Mouse (Mus musculus) embryonic fibroblast, embryonic 13.5 days (primary cell): ENCODE results near the gene Vash2. TPM values are rescaled to one million over a fixed set of nuclear protein-coding genes. Genes with fewer than 3 reads are reported as not detected.
A peak's percentile ranks its signal among the peaks of the same experiment; 100 is the strongest.

Source experiments
- H3K27ac ChIP-seq: 2 replicates; pipeline ENCODE4 v1.5.1; 2012; ENCODE audit warnings: low read length, control low read depth, inconsistent platforms; ENCODE audit not compliant: insufficient read depth
- H3K4me1 ChIP-seq: 2 replicates; pipeline ENCODE4 v1.6.1; 2011; ENCODE audit warnings: low read length; ENCODE audit not compliant: control insufficient read depth, insufficient read depth
- H3K4me3 ChIP-seq: 2 replicates; pipeline ENCODE4 v1.5.1; 2011; ENCODE audit warnings: mild to moderate bottlenecking, control low read depth, low read length; ENCODE audit not compliant: insufficient read depth
- CTCF ChIP-seq: IDR thresholded peaks from 2 replicates; pipeline ENCODE4 v1.5.1; 2011; ENCODE audit warnings: mild to moderate bottlenecking, control low read depth, low read length, moderate library complexity, borderline replicate concordance; ENCODE audit not compliant: insufficient read depth
- POLR2A ChIP-seq: IDR thresholded peaks from 2 replicates; pipeline ENCODE4 v1.6.1; 2011; ENCODE audit warnings: low read depth, mild to moderate bottlenecking, control low read depth, low read length, moderate library complexity
- polyA plus RNA-seq: library from polyadenylated mRNA; stranded (reverse); fragments of >200 nt; gene quantifications from 2 replicates; pipeline ENCODE4 v1.2.4, GENCODE M21; 2011; ENCODE audit warnings: low read depth; ENCODE audit not compliant: missing spikeins, insufficient read length

Gene Vash2
- polyA plus RNA-seq, 1 experiment: 18.1 TPM

- Histone ChIP-seq H3K27ac (peak overlapping the region; percentile 68), H3K4me1 (peaks cover 17% of the 10 kb centered on the region), H3K4me3 (no peak overlapping the region)
- TF ChIP-seq POLR2A (no peak), CTCF (no peak)
Observed at GRCm38 (mm10) chr1:190901082-190901481, 78.0 kb downstream of the Vash2 start.

DNA sequence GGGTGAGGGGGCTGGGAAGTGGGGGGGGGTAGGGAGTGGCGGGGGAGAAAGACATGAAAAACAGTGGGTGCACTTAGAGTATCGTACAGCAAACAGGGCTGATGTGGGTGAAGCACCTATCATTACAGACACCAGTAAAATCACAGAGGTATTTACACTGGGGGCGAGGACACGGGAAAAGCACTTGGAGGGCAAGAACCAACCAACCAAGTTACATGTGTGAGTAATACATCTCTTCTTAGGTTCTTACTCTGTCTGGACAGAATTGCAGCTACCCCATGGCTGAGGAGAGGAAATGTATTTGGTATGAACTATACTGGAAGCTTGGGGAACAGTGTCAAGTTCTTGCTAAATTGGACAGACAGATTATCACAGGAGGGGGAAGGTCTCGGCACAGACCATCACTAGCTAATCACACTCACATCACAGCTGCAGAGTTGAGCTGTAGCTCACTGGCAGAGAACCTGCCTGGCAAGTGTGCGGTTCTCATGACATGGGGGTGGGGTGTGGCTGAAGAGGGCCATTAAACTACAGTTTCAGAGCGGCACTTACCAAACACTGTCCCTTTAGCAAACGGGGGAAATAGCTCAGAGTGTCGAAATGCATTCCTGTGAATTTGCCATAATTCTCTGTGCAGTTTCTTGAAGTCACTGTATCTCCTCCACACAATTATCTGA lies 80.1 kb downstream of the Vash2 start:
- Histone ChIP-seq H3K4me1 (peaks cover 17% of the 10 kb centered on the region), H3K27ac (peak overlapping the region; percentile 16), H3K4me3 (no peak overlapping the region)
- TF ChIP-seq CTCF: no peak
- TF ChIP-seq POLR2A: no peak

DNA sequence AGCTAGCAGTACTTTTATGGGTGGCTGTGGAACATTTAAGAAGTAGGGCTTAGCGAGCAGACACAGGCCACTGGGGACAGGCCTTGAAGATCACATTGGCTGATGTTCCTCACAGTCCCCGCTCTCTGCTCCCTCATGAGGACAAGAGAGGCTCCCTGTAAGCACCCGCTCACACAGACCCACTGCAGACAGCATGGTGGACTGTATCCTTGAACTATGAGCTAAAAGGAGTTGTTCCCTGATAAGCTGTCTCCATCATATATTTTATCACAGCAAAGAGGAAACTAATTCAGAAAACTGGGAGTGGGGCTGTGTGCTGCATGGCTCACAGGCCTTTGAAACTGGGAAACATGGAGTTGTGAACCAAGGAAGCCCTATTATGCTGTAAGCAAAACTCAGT lies 80.9 kb downstream of the Vash2 start:
- peaks cover 13% of the 10 kb centered on the region for H3K4me1 ChIP-seq
- no peak overlapping the region for H3K4me3 ChIP-seq
- no peak overlapping the region for H3K27ac ChIP-seq
- TF ChIP-seq POLR2A (no peak), CTCF (no peak)

Other genes starting within 250 kb of the Vash2 start
- 25.0 and 28.7 TPM in 2 replicates for gene Rps6kc1, start 67.5 kb downstream of the Vash2 start, polyA plus RNA-seq
- gene Angel2, start 54.2 kb downstream of the Vash2 start, polyA plus RNA-seq: 34.8 and 50.1 TPM in 2 replicates
- 7.5 and 9.4 TPM in 2 replicates for gene Flvcr1, start 46.9 kb upstream of the Vash2 start, polyA plus RNA-seq
- not detected in 2 replicates for gene Spata45, start 57.3 kb upstream of the Vash2 start, polyA plus RNA-seq
- gene Tatdn3, start 83.6 kb upstream of the Vash2 start, polyA plus RNA-seq: 11.3 and 19.0 TPM in 2 replicates
- 5.7 and 11.7 TPM in 2 replicates for gene Nsl1, start 83.7 kb upstream of the Vash2 start, polyA plus RNA-seq
- not detected in 2 replicates for gene Batf3, start 118.6 kb upstream of the Vash2 start, polyA plus RNA-seq
- gene Fam71a, start 185.5 kb upstream of the Vash2 start, polyA plus RNA-seq: not detected in 2 replicates
- 2.6 and 6.3 TPM in 2 replicates for gene Atf3, start 238.7 kb upstream of the Vash2 start, polyA plus RNA-seq